Mouse (Mus musculus) stomach, postnatal 0 days (tissue): ENCODE data around the gene Rab6b.

ENCODE experiments used
- CTCF ChIP-seq: IDR thresholded peaks from 2 replicates; pipeline ENCODE4 v1.5.1; 2016; ENCODE audit warnings: antibody characterized with exemption, low read depth, mild to moderate bottlenecking, moderate library complexity
- EP300 ChIP-seq: optimal IDR thresholded peaks from 2 replicates; pipeline ENCODE3; 2016; ENCODE audit warnings: antibody characterized with exemption

- TF ChIP-seq CTCF: no peak
- no peak for TF ChIP-seq EP300
These were observed 116.9 kb downstream of the Rab6b start for GRCm38 (mm10) chr9:103228370-103229003.
